Mouse (Mus musculus): ENCODE data around the gene Zp3.

GRCm38 (mm10) chr5:136016014-136016876, 36.3 kb downstream of the Zp3 start:
- TF ChIP-seq CTCF (IDR thresholded peaks at IDR 0.05; ENCODE audit: low read depth), result no peak
- TF ChIP-seq EP300 (IDR thresholded peaks at IDR 0.05; ENCODE audit: low read depth), result no peak
